In genomic region chr6:144176674-144177073, GRCm38 (mm10) we compare ENCODE assay signal across 22 mouse cellular contexts.
"Had no signal": no experiment of that assay in that cellular context is flagged by ENCODE, and none has a peak within 500 bp of the region (broad histone marks: within the 10 kb centered on the region; RNA-seq: fewer than 3 reads in every experiment).

No protein-coding gene starts in this region.

- ATAC-seq: liver, postnatal 0 days; lung, postnatal 0 days; midbrain, embryonic 13.5 days; midbrain, embryonic 16.5 days had no signal

- H3K4me2 ChIP-seq: kidney, embryonic 15.5 days; limb, embryonic 12.5 days; limb, embryonic 15.5 days; liver, embryonic 11.5 days; lung, embryonic 14.5 days; midbrain, embryonic 13.5 days; neural tube, embryonic 13.5 days had no signal

- H3K9ac ChIP-seq: kidney, embryonic 15.5 days; limb, embryonic 12.5 days; limb, embryonic 15.5 days; liver, embryonic 14.5 days; liver, postnatal 0 days; lung, embryonic 14.5 days; midbrain, embryonic 13.5 days; neural tube, embryonic 13.5 days had no signal

- H3K36me3 ChIP-seq: kidney, embryonic 15.5 days; limb, embryonic 12.5 days; limb, embryonic 15.5 days; midbrain, embryonic 10.5 days; midbrain, embryonic 13.5 days; neural tube, embryonic 13.5 days had no signal

- H3K9me3 ChIP-seq: kidney, embryonic 15.5 days; limb, embryonic 12.5 days; limb, embryonic 15.5 days; midbrain, embryonic 10.5 days; midbrain, embryonic 13.5 days; neural tube, embryonic 13.5 days had no signal

- H3K27me3 ChIP-seq: kidney, embryonic 15.5 days; limb, embryonic 12.5 days; limb, embryonic 15.5 days; midbrain, embryonic 13.5 days; neural tube, embryonic 13.5 days had no signal

- H3K27ac ChIP-seq: kidney, embryonic 15.5 days; limb, embryonic 12.5 days; limb, embryonic 15.5 days; liver, embryonic 14.5 days; macrophage; midbrain, embryonic 10.5 days; midbrain, embryonic 13.5 days; neural tube, embryonic 13.5 days had no signal

- H3K4me3 ChIP-seq: kidney, embryonic 15.5 days; limb, embryonic 12.5 days; limb, embryonic 15.5 days; midbrain, embryonic 10.5 days; midbrain, embryonic 13.5 days; myocyte; neural tube, embryonic 13.5 days had no signal

- DNase-seq: kidney, adult 8-10 months; kidney, postnatal 14 days; kidney, postnatal 4 days; left cerebral cortex, postnatal 4 days; liver, postnatal 0 days; lung, embryonic 14.5 days; retina, postnatal 1 day; thymus, adult 2 months; thymus, postnatal 14 days; thymus, postnatal 4 days had no signal
